Mouse (Mus musculus): ENCODE measurements around the gene Bak1. TPM values are rescaled to one million over a fixed set of nuclear protein-coding genes. Genes with fewer than 3 reads are reported as not detected.

Bak1 gene
- total RNA-seq, 4 experiments from 2014 or later = 18.8 to 22.3 (median 21.4) TPM

DNA sequence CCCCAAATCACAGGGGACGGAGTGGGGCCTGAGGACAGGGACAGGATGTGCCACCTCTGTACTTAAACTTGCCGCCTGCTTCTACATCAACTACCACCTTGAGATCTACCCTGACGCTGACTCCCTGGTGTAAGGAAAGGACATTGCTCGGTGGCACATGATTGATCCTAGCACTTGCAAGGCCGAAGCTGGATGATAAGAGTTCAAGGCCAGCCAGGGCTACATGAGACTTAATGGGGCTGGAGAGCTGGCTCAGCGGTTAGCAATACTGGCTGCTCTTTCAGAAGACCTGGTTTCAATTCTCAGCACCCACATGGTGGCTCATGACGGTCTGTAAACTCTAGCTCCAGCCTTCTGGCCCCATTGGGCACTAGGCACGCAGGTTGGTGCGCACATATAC lies 7.1 kb downstream of the Bak1 start:
- DNase-seq (ENCODE audit: low spot score in 2 of 2) = no peak

DNA sequence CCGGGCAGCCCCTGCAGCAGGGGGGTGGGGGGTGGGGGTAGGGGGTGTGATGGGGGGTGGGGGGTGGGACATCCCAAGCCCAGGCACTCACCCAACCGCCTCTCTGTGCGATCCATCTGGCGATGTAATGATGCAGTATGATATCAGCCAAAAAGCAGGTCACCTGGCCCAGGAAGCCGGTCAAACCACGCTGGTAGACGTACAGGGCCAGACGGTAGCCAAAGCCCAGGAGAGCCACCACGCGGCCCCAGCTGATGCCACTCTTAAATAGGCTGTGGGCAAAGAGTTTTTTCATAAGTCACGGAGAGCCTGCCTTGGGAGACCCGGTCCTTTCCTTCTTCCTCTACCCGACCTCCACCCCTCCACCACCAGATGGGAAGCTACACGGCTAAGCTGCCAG lies 7.7 kb downstream of the Bak1 start:
- no peak for DNase-seq (ENCODE audit: low spot score in 2 of 2)

DNA sequence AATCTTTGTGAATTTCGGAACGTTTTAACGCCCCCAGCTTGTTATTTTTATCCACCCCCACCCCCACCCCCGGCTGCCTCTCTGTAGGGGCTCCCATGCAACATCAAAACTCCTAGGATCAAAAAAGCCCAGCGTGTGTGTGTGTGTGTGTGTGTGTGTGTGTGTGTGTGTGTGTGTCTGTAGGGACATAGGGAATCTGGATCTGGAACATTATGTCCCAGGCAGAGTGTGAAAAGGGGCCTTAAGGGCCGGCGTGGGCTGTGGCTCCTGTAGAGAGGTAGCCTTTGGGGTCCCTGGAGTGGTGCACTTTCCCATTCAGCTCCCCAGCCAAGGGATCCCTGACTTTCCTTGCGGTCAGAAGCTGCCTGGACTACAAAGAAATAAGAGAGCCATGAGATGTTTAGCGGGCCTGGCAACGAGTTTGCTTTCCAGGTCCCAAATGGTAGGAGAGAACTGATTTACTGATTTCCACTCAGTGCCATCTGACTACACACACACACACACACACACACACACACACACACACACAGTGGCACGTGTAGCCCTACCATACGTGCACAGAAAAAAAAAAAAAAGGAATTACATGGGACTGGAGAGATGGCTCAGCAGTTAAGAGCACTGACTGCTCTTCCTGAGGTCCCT lies 10.1 kb downstream of the Bak1 start:
- DNase-seq (ENCODE audit: low spot score in 2 of 2) = no peak

DNA sequence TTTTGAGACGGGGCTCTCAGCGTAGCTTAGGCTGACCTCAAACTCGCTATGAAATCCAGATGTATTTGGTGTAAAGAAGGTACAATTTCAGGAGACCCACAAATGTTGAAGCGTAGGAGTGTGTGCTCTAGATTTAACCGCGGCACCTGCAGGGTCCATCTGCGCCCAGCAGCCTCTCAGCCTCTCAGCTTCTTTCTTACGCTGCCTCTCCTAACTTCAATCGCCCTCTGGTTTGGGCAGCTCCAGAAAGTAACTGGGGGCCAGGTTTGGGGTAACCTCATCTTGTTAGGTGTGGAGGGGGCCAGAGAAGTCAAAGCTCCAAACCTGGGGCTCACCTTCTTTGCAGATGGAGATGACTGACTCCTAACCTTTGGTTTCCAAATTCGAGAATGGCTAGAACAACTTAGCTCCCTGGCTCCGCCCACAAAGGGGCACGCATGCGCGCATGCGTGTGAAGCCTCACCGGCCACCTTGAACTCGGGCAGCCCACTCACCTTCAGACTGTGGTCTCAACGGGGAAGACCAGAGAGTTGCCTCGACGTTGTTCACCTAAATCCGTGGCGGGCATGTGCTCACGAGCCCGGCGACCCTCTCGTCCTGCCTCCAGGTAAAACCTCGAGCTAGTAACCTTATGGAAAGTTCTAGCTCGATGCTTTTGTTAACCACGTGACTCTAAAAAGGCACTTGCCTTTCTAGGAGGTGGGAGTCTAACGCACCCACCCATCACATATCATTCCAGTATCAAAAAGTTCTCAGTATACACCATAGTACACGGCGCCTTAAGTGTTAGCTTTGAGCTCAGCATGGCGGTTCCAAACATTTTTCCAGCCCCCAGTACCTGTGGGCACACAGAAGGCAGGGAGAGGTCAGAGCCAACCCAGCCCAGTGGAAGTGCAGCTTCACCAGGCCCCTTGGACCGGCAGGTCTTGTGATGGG lies 11.0 kb downstream of the Bak1 start:
- DNase-seq (ENCODE audit: low spot score in 2 of 2) = peak; percentile 79 to 80

DNA sequence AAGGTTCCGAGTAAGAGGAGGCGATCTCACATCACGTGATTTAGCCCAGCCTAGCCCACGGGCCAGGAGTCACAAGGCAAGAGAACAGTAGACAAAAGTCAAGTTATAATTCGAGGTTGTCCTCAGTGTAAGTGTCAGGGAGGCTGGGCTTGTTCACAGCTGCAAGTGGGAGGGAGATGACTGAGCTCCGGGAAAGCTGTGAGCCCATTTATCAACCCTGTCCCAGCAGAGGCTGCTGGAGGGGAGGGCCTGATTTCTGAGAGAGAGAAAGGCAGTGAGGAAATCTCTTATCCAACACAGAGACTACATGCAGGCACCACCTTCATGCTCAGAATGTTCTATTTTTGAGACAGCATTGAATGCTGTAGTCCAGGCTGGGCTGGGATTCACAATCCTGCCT lies 15.9 kb downstream of the Bak1 start:
- no peak for DNase-seq (ENCODE audit: low spot score in 2 of 2)

DNA sequence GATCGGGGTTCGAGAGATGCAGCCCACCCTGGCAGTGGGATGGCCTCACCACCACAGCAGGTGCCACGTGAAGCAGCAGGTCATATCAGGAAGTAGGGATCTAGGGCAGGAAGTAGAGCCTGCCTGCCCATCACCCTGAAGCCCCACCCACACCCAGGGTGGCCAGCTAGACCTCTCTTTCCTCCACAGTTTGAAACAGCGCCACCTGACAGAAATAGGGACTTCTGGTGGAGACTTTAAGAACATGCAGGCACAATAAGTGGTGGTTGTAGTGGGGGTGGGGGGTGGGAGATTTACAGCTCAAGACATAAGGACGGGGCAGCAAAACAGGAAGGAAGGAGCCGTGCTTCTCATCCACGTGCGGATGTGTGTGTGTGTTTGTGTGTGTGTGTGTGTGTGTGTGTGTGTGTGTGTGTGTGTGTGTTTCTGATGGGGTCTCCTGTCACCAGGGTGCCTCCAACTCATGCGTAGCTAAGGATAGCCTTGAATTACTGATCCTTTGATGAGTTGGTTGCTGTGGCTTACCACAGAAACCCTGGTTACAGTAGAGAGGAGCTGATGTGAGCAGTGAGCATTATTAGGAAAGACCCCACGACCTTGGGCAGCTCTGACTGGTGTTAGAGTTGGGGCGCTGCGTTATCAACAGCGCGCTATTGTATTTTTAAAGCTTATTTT lies 16.7 kb downstream of the Bak1 start:
- DNase-seq (ENCODE audit: low spot score in 2 of 2) = no peak

DNA sequence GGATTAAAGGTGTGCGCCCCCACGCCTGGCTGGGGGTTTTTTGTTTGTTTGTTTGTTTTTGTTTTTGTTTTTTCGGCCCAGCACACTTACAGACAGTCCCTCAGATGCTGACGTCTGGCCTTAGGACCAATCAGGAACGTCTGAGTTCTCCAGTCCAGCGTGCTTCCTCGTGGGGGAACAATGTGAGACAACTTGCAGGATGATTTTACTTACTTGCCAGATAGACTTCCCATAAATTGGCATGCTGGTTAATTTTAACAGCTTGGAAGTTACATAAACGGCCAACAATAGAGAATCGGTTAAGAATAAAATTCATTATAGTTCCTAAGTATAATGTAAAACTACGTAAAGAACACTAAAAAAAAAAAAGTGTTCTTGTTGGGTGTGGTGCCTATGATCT lies 17.6 kb downstream of the Bak1 start:
- DNase-seq (ENCODE audit: low spot score in 2 of 2) = no peak

DNA sequence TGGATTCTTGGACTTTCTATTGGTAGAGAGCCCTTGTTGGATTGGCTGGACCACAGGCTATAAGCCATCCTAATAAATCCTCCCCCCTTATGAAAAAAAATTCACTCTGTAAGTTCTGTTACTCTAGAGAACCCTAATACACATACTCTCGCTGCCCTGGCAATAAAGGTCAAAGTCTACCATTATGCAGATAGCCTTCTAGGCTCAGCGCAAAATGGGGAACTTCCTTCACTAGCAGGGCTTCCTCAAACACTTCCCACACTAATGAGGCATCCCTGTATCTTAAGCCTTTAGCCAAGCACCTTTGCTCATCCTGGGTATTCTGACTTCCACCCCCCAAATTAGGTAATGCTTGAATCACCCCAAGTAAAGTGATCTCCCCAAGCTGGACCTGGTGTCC lies 20.5 kb downstream of the Bak1 start:
- no peak for DNase-seq (ENCODE audit: low spot score in 2 of 2)

DNA sequence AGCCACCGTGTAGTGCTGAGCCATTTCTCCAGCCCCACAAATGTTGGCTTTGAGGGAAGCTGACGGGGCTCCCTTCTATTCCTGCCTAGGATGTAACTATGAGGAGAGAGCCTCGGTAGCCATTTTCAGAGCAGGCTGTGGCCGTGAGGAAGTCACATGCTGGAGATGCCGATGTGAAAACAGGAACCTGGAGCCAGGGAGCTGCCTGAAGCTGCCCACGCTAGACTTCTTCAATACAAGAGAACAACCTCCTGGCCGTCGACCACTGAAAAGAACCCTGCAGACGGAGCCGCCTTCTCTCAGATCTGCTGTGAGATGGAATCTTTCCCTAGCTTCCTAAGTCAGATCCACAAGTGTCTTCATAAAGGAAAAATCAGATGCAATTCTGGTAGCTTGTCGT lies 23.2 kb downstream of the Bak1 start:
- DNase-seq (ENCODE audit: low spot score in 2 of 2) = no peak

DNA sequence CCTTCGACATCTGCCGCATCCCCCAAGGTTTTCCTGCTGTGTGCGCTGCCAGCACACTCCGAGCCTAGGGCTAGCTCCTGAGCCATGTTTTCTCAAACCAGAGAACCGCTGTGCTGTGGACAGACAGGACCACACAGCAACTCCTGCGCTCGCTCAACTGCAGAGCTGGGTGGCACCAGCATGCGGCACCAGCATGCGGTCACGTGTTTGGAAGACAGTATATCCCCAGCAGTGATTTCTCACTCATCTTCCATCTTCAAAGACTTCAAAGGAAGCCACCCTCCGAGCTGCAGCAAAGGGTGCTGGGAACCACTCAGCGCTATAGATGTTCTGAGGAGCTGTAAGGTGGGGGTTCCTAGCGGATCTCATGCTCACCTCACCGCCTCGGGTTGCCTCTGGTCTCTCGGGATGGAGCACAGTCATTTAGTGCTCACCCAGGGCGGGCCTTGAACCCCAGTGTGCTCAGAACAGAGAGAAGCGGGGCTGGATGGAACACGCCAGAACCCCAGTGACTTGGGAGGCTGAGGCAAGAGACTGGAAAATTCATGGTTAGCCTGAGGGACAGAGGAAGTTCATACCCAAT lies 23.8 kb downstream of the Bak1 start:
- DNase-seq (ENCODE audit: low spot score in 2 of 2) = no peak

DNA sequence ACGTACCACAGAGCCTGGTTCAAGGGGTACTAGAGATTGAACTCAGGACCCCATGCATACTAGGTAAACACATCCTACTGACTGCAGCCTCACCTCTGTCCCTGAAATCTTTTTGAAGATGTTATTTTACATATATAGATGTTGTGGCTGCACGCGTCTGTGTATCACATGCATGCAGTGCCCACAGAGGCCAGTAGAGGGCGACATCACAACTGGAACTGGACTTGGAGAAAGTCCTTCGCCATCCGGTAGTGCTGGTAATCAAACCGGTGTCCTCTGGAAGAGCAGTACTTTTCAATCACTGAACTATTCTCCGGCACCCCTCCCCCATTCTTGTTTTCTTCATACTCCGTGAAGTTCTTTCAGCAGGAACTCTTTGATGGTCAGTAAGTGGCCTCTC lies 24.4 kb downstream of the Bak1 start:
- peak; percentile 32 to 39 for DNase-seq (ENCODE audit: low spot score in 2 of 2)

DNA sequence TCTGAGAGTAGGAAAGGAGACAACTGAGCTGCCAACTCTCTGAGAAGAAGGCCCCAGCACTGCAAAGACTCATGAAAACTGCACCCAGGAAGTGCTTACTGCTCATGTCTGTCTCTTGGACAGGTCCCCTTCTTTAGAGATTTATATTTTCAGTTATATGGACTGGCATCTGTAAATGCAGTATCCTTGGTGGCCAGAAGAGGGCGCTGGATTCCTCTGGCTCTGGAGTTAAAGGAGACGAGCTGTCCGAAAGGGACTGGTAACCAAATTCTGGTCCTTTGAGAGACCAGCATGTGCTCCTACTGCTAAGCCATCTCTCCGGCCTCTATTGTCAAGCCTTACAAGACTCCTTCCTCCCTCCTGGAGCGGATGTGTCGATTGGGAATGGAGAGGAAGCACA lies 26.9 kb downstream of the Bak1 start:
- DNase-seq (ENCODE audit: low spot score in 2 of 2) = no peak

DNA sequence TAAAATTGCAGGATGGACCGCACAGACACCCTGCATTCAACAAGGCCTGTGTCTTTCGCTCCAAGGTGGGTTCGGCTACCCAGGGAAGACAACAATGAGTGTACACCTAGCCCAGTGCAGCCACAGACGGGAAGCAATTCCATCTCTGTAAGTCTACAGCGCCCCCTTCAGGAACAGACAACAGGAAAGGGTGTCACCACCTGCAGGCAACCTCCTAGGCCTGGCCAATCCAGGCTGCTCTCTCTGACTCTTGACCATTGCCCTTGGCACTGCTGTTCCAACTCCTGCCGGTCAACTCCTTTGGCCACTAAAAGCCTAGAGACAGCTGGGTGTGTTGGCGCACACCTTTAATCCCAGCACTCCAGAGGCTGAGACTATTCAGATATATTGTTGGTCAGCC lies 27.7 kb downstream of the Bak1 start:
- no peak for DNase-seq (ENCODE audit: low spot score in 2 of 2)

DNA sequence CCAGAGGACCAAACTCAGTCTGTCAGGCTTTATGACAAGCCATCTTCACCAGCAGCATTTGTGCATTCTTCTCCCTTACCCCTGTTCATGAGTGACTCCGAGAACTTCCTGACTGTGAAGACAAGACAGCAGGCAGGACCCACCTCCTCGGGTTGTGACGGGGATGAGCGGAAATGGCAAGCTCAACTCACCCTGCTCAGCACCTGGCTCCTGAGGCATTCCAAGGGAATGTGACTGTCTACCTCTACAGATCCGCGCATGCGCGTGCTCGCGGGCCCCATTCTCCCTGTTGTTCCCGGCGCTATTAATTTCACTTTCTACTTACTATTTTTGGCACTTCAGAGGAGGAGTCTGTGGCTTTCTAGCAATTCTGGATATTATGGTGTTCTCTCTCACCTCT lies 28.8 kb downstream of the Bak1 start:
- no peak for DNase-seq (ENCODE audit: low spot score in 2 of 2)

DNA sequence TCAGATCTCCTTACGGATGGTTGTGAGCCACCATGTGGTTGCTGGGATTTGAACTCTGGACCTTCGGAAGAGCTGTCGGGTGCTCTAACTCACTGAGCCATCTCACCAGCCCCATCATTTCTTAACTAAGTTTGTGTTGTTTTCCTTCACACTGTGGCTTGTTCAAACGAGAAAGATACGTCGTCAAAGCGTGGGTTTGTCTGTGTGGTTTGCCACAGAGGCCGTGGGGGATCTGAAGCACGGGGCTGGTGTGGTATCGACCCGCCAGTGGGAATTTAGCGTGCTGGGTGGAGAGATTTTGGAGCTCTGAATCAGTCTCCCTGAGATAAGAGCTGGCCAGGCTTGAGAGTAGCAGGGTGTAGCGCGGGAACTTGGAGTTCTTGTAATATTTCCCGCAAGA lies 30.5 kb downstream of the Bak1 start:
- DNase-seq (ENCODE audit: low spot score in 2 of 2) = no peak

DNA sequence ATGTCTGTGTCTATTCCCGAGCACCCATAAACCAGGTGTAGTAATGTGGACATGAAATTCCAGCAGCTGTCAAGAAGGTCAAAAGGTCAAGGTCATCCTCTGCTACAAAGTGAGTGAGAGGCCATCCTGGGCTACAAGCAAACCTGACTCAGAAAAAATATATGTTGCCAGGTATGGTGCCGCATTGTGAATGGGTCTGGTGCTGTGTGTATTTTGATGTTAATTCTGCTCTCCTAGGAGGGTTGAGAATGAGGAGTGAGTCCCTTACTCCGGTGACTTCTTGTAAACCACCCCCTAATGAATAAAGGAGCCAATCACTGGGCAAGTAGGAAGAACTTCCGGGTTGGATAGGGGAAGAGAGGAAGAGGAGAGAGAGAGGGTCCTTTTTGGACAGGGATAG lies 31.1 kb downstream of the Bak1 start:
- no peak for DNase-seq (ENCODE audit: low spot score in 2 of 2)

DNA sequence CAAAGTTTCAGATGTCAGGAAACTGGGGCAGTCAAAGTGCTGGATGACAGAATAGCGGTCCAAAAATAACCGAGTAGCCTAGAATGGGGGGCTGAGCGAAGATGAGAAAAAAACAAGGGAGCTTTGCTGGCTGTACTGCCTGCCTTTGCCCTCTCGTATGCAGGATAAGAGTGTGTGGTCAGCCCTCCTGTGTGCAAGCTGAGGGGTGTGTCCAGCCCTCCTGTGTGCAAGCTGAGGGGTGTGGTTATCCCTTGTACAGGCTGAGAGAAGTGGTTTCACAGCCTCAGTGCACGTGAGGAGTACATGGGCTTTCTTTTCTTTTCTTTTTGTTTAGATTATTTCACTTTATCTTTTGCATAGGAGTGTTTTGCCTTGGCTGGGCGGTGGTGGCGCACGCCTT lies 33.2 kb downstream of the Bak1 start:
- DNase-seq (ENCODE audit: low spot score in 2 of 2) = no peak

DNA sequence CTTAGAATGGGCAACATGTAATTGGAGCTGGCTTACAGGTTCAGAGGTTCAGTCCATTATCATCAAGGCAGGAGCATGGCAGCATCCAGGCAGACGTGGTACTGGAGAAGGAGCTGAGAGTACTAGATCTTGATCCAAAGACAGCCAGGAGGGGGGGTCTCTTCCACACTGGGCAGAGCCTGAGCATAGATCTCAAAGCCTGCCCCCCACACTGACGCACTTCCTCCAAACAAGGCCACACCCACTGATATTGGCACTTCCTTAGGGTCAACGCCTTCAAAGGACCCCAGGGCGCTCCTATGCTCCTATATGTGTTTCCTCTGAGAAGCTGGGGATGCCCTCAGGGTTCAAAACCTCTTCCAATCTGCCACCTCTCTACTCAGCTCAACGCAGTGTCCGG lies 33.8 kb downstream of the Bak1 start:
- no peak for DNase-seq (ENCODE audit: low spot score in 2 of 2)

DNA sequence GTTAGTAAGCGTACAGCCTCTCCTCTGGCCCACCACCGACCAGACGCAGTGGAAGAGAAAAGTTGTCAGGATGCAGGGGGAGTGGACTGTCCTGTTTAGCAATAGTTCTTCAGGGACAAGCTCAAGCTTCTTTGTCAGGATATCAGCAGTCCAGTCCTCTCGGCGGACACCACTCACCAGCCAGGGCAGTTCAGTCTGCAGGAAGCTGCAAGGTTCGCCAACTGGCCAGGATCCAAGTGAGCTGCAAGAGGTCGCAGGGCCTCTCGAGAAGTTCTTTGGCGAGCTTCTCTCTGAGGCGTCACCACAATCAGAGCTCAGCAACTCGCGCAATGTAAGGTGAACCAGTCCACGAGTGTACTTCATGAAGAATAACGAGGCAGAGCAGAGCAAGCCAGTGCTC lies 34.4 kb downstream of the Bak1 start:
- peak in 1 of 2 experiments; percentile 26 for DNase-seq (ENCODE audit: low spot score in 2 of 2)

DNA sequence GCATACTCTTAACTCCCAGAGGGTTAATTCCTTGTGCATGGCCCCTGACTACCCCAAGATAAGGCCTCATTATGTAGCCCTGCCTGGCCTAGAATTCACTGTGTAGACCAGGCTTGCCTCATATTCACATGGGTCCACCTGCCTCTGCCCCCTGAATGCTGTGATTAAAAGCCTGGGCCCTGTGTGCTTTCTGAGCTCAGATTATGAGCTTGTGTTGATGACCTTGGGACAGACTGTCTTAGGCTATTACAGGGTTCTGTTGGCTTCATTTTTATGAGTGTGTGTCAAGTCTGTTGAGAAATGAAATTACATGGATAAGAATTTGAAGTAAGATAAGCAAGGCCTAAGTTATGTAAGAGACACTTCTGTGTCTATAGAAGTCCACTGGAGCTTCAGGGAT lies 38.3 kb downstream of the Bak1 start:
- DNase-seq (ENCODE audit: low spot score in 2 of 2) = no peak

DNA sequence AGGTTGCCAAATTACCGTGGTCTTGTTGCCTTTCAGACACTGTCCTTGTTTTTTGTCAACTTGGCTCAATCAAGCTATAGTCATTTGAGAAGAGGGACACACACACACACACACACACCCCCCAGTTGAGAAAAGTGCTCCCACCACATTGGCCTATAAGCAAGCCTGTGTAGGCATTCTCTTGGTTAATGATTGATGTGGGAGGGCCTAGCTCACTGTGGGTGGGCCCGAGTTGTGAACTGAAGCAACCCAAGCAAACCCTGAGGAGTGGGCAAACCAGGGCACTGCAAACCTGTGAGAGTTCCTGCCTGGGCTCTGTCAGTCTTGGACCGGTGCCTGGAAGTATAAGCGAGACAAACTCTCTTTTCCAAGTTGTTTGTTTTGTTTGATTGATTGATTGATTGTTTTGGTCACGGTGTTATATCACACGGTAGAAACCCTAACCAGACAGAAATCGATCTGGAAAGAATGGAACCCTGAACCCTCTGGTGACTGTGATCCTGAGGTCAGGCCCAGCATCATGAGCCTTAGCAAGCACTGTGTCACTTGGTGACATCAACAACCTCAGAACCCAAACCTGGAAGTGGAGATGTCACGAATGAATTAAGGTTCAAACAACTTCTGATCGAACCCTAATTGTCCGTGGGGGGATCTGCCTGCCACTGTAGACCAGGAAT lies 43.2 kb downstream of the Bak1 start:
- no peak for DNase-seq (ENCODE audit: low spot score in 2 of 2)

DNA sequence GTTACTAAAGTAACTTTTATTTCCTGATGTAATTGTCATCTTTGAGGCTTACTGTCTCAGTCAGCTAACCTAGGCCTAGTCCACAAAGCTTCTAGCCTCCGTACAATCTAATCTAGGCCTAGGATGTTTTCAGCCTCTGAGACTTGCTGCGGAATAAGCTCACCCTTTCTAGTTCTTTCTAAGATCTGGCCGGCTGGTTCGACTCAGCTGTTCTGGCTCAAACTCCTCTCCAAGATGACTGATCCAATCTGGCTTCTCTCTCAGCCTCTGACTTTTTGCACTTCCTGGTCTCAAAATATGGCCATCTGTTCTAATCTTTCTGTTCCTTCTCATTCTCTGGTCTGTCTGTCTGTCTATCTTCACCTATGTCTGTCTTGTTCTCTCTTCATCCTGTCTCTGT lies 45.4 kb downstream of the Bak1 start:
- no peak for DNase-seq (ENCODE audit: low spot score in 2 of 2)
